In genomic region chr8:126831312-126832162, GRCm38 (mm10) we compare ENCODE assay signal across 10 mouse cellular contexts.
DNase-seq lines count a peak whose midpoint lies in the region; ATAC-seq and TF ChIP-seq lines count a peak whose summit lies in the region.
"Had no signal": no experiment of that assay in that cellular context is flagged by ENCODE, and none has a peak within 500 bp of the region (broad histone marks: within the 10 kb centered on the region; RNA-seq: fewer than 3 reads in every experiment).

No protein-coding gene starts in this region.

- no peak for ATAC-seq in lung, embryonic 15.5 days (ENCODE audit: borderline replicate concordance, extremely low read depth, low FRiP score, low TSS enrichment)
- no peak for ATAC-seq in heart, embryonic 16.5 days (replicated peaks; ENCODE audit: extremely low read depth, insufficient read depth, low FRiP score)
- ATAC-seq in midbrain, embryonic 14.5 days (ENCODE audit: low FRiP score, low TSS enrichment): no peak

- H3K36me3 ChIP-seq in lung, embryonic 15.5 days: no peaks in the 10 kb centered on the region
- H3K36me3 ChIP-seq in heart, embryonic 16.5 days (ENCODE audit: control insufficient read depth, insufficient read depth): no peaks in the 10 kb centered on the region
- H3K36me3 ChIP-seq in myocyte (ENCODE audit: control insufficient read depth, insufficient read depth): no peaks in the 10 kb centered on the region
- H3K36me3 ChIP-seq in midbrain, embryonic 14.5 days (ENCODE audit: control insufficient read depth, insufficient read depth, low read length): no peaks in the 10 kb centered on the region

- H3K4me2 ChIP-seq in lung, embryonic 15.5 days: no peak overlapping the region
- H3K4me2 ChIP-seq in heart, embryonic 16.5 days (ENCODE audit: low read depth, low read length): no peak overlapping the region
- peak overlapping the region; percentile 73 for H3K4me2 ChIP-seq in myocyte (ENCODE audit: low read depth)
- H3K4me2 ChIP-seq in midbrain, embryonic 14.5 days (ENCODE audit: low read length): no peak overlapping the region

- no peaks in the 10 kb centered on the region for H3K27me3 ChIP-seq in lung, embryonic 15.5 days
- H3K27me3 ChIP-seq in heart, embryonic 16.5 days (ENCODE audit: control insufficient read depth, insufficient read depth, low read length): no peaks in the 10 kb centered on the region
- no peaks in the 10 kb centered on the region for H3K27me3 ChIP-seq in myocyte (ENCODE audit: control insufficient read depth, insufficient read depth, insufficient read length)
- H3K27me3 ChIP-seq in midbrain, embryonic 14.5 days (ENCODE audit: control insufficient read depth, insufficient read depth, low read length): no peaks in the 10 kb centered on the region

- no peak for TF ChIP-seq POLR2A in myocyte (IDR thresholded peaks at IDR 0.05; ENCODE audit: insufficient read length, low read depth)

- peak overlapping the region; percentile 85 for H3K27ac ChIP-seq in gastrocnemius, adult 2 months
- H3K27ac ChIP-seq in lung, embryonic 15.5 days: peak overlapping the region; percentile 94
- peak overlapping the region; percentile 92 for H3K27ac ChIP-seq in heart, embryonic 16.5 days (ENCODE audit: low read length)
- H3K27ac ChIP-seq in midbrain, embryonic 14.5 days (replicated peaks; ENCODE audit: low read depth, low read length): no peak overlapping the region

- H3K4me3 ChIP-seq in gastrocnemius, adult 2 months: no peak overlapping the region
- H3K4me3 ChIP-seq in lung, embryonic 15.5 days: no peak overlapping the region
- H3K4me3 ChIP-seq in heart, embryonic 16.5 days (ENCODE audit: low read length): no peak overlapping the region
- H3K4me3 ChIP-seq in myocyte: no peak overlapping the region
- no peak overlapping the region for H3K4me3 ChIP-seq in midbrain, embryonic 14.5 days (replicated peaks; ENCODE audit: low read depth, low read length)

- no peak for DNase-seq in gastrocnemius, adult 2 months
- no peak for DNase-seq in gastrocnemius, postnatal 14 days
- no peak for DNase-seq in lung, postnatal 10 days
- no peak for DNase-seq in left cerebral cortex, adult 18-20 months (ENCODE audit: low spot score in 2 of 2)
- DNase-seq in midbrain, embryonic 14.5 days: no peak
- DNase-seq: adrenal gland, postnatal 14 days; thymus, postnatal 36 days had no signal

- H3K9ac ChIP-seq in lung, embryonic 15.5 days: no peak overlapping the region
- H3K9ac ChIP-seq in heart, embryonic 16.5 days (ENCODE audit: low read length): no peak overlapping the region
- H3K9ac ChIP-seq in midbrain, embryonic 14.5 days (replicated peaks; ENCODE audit: low read length): no peak overlapping the region

- no peak for TF ChIP-seq CTCF in gastrocnemius, adult 2 months (IDR thresholded peaks at IDR 0.05)

- no peaks in the 10 kb centered on the region for H3K9me3 ChIP-seq in lung, embryonic 15.5 days
- H3K9me3 ChIP-seq in heart, embryonic 16.5 days (replicated peaks; ENCODE audit: control insufficient read depth, low read length): no peaks in the 10 kb centered on the region
- no peaks in the 10 kb centered on the region for H3K9me3 ChIP-seq in midbrain, embryonic 14.5 days (ENCODE audit: control insufficient read depth, low read length)

- intact Hi-C loops in gastrocnemius, adult 2 months (cut with DNase I): no loop called here
- intact Hi-C loops in gastrocnemius, postnatal 14 days (cut with DNase I; ENCODE audit: low total_unique reads): no loop called here

- H3ac ChIP-seq in myocyte (ENCODE audit: control insufficient read depth, insufficient read length): no peak overlapping the region

- H3K4me1 ChIP-seq in lung, embryonic 15.5 days: peaks cover 85% of the 10 kb centered on the region
- H3K4me1 ChIP-seq in heart, embryonic 16.5 days (ENCODE audit: control insufficient read depth, insufficient read depth, low read length): peaks cover 77% of the 10 kb centered on the region
- peaks cover 17% of the 10 kb centered on the region for H3K4me1 ChIP-seq in midbrain, embryonic 14.5 days (ENCODE audit: control insufficient read depth, insufficient read depth, low read length)

- no peaks in the 10 kb centered on the region for H3K79me2 ChIP-seq in myocyte (ENCODE audit: control insufficient read depth, insufficient read depth)

- WGBS in lung, embryonic 15.5 days: 74% methylated on average over 16 of the region's 16 CpGs
- WGBS in heart, embryonic 16.5 days: 83% methylated on average over 16 of the region's 16 CpGs
- WGBS in midbrain, embryonic 14.5 days: 93% methylated on average over 16 of the region's 16 CpGs

TF ChIP-seq in myocyte, 11 proteins besides CTCF, POLR2A, EP300 and RAD21:
- TF ChIP-seq USF1 (IDR thresholded peaks at IDR 0.05; ENCODE audit: low read depth) (no peak), MYOD1 (IDR thresholded peaks at IDR 0.05; ENCODE audit: control insufficient read depth in 1 of 3, insufficient read length in 2 of 3, low read depth in 2 of 3) (no peak), MYOG (IDR thresholded peaks at IDR 0.05; ENCODE audit: control insufficient read depth in 1 of 3, insufficient read depth in 1 of 3, insufficient read length in 2 of 3, low read depth in 2 of 3) (no peak), E2F4 (IDR thresholded peaks at IDR 0.05; ENCODE audit: insufficient read depth) (no peak), TCF12 (IDR thresholded peaks at IDR 0.05; ENCODE audit: insufficient read depth, poor library complexity, severe bottlenecking) (no peak), REST (IDR thresholded peaks at IDR 0.05; ENCODE audit: insufficient read depth, insufficient read length) (no peak), MAX (IDR thresholded peaks at IDR 0.05; ENCODE audit: low read depth) (no peak), TCF3 (IDR thresholded peaks at IDR 0.05; ENCODE audit: insufficient read length, low read depth) (no peak), POLR2AphosphoS2 (IDR thresholded peaks at IDR 0.05; ENCODE audit: insufficient read length, low read depth) (no peak), SRF (IDR thresholded peaks at IDR 0.05; ENCODE audit: control insufficient read depth, insufficient read length, low read depth) (no peak), CEBPB (IDR thresholded peaks at IDR 0.05; ENCODE audit: insufficient read depth, poor library complexity, severe bottlenecking) (no peak)
TF ChIP-seq in myocyte: peak in this region for 0.
